Mouse (Mus musculus) kidney, postnatal 36 days (tissue): ENCODE data around the gene Olfr916.

Experiments
- DNase-seq, 2 experiments: peaks; one replicate each; pipeline ENCODE4 v3.0.0; 2021 to 2022; ENCODE audit warnings: mixed read lengths in 2 of 2

Gene Olfr916

DNA sequence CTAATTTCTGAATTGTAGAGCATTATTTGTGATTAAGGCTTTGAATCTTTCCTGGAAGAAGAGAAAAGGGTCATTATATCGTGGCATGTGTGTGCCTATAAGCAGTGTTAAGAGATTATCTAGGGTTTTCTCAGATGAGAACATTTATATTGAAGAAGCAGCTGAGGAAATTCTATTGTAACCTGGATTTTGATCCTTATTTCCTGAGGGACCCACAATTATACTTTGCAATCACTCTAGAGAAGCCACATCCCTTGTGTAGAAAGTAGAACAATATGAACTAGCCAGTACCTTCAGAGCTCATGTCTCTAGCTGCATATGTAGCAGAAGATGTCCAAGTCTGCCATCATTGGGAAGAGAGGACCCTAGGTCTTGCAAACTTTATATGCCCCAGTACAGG is at the start of gene Olfr916:
Olfr916 (minus strand) TSS at position 101 of the 400 bp plus-strand sequence.
- no peak for DNase-seq

DNA sequence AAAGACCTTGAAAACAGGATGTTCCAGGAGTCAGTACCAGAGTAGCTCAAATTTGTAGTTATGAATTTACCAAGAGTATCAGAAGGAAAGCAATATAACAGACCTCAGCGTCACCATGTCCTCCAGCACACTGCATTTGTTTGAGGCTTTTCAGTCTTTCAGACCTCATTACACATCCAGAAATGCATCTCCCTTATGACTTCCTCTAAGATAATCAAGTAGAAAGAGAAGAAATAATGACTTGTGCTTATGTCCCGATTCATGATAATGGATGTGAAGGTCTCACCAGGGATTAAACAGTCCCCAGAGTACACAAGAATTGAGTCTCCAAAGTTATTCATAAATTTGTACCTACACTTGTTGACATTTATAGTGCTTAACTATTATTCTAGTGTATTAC is 14.8 kb upstream of the Olfr916 start, which contains the start of gene Olfr918:
Olfr918 (minus strand) TSS at position 101 of the 400 bp plus-strand sequence.
- DNase-seq: no peak

- DNase-seq: no peak
These were observed 13.2 kb upstream of the Olfr916 start for GRCm38 (mm10) chr9:38672887-38673286.

- DNase-seq: no peak
These were observed 6.1 kb upstream of the Olfr916 start, which contains the start of gene Olfr917 for GRCm38 (mm10) chr9:38665742-38666141. Olfr917 (minus strand) TSS chr9:38665842.

DNA sequence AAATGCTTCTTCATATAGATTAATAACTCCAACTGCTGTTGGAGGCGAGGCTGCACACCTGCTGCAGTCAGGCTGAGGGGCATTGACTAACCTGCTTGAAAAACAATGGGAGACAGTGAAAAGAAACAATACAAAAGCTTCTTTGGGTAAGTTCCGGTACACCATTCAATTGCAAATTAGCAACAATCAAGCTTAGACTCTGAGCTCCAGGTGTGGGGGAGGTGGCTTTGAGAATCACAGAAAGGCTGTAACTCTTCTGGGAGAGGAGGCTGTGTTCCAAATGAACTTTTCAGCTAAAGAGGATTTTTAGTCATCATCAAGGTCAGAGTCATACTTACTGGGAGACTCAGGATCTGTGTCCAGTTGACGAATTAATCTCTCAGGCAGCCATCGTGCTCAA is 27.3 kb downstream of the Olfr916 start:
- DNase-seq: no peak
